Mouse (Mus musculus): ENCODE measurements around the gene Sema4d. TPM values are rescaled to one million over a fixed set of nuclear protein-coding genes. Genes with fewer than 3 reads are reported as not detected.
A peak's percentile ranks its signal among the peaks of the same experiment; 100 is the strongest.

Gene Sema4d
- total RNA-seq, 2 experiments from 2014 or later, result 86.3 to 97.1 TPM

DNA sequence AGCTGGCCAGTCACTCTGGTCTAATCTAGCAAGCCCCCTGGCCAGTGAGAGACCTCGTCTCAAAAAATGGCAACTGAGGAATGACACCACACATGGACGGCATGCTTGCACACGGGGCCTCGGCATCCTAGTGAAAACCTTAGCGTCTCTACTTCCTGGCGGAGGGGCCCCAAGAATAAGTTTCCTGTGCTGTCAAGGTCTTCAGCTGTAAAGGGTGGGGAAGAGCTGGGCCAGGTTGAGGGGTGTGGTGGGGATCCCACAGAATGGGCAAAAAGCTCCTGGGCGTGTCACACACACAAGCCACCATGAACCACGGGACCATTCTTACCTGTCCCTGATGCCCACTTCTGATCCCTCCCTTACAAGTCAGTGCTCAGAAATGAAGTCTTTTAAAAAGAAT is 9.1 kb downstream of the Sema4d start:
- no peak for DNase-seq (ENCODE audit: low spot score in 2 of 2)
- intact Hi-C loops (cut with DNase I), result loop anchor here (5.0 kb wide), 1 partner anchor 67 kb away; no protein-coding TSS in a partner anchor

DNA sequence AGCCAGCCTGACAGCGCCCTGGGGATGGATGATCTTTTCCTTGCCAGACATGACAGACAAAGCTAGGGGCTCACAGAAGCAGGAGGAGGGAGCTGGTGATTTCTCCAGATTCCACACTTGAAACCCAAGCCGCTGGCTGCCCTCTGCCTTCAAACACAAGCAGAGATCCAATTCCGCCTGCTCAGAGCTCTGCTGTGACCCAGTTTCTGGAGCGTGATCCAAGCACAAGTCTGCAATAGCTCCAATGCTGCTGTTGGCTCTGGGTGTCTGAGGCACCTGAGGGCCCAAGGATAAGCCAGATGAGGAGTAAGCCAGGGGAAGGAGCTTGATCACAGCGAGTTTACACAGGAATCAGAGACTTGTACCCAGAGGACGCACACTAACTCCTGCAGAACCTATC is 9.7 kb downstream of the Sema4d start:
- intact Hi-C loops (cut with DNase I), result loop anchor here (5.0 kb wide), 1 partner anchor 67 kb away; no protein-coding TSS in a partner anchor
- DNase-seq (ENCODE audit: low spot score in 2 of 2), result peak in 1 of 2 experiments; percentile 74

DNA sequence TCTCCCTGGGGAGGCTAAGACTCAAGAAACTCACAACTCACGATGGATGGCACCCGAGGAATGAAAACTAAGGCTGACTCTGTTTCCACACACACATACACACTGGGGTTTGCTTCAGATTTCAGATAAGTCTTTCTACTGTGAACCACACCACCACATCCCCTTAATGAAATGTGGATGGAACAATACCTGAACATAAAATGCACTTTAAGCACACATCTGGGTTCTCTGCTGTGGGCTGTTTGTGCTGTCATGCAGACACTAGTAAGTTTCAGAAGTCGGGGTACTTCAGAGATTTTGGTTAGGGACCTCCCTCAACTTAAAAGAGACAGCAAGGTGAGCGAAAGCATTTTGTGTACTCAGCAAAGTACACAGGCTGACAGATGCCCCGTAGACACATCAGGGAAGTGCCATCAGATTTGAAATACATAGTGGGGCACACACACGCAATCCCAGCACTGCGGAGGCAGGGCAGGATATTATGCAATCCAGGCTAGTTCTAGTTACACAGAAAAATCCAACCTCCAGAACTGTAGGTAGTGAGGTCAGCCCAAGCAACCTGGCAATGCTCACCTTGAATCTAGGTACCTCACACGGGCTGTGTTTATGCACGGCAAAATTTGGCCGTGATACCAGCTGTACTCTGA is 12.9 kb downstream of the Sema4d start:
- DNase-seq (ENCODE audit: low spot score in 2 of 2), result no peak
- intact Hi-C loops (cut with DNase I), result loop anchor here (5.0 kb wide), 1 partner anchor 63 kb away; no protein-coding TSS in a partner anchor

DNA sequence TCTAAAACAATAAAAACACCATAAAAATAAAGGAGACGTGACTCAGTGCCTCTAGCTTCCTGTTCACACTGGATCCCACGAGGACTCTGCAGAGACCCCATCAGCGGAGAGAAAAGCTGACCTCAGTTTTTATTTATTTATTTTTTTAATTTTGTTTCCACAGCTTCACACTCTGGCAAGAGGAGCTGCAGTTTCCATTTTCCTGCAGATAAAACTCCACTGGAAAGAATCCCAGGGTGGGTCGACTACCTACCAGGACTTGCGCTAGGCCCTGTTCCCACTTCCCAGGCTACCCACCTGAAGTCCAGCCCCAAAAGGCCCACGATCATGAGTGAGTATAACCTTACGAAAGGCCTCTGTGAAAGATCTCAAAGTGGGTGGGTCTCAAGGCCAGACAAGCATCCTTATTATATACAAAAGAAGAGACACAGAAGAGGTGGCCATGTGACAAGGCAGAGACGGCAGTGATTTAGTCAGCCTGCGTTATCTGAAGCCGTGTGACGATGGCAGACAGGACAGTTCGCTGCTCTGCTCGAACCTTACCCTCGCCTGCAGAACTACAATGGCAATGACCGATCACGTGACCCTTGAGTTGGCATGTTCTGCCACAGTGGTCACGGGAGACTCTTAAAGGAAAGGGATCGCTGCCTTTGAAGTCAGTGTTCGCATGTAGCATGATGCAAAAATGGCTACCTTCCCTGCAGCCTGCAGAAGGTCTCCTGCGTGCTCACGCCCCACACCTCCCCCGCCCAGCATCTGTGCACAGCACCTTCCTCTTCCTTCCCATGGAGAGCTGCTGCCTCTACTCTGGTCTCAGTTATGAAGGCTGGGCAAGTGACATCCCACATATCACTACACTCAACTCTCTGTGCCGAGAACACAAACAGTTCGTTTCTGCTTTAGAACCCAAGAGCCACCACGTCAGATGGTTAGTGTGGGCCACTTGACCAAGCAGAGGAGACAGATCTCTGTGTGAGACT is 14.3 kb downstream of the Sema4d start:
- DNase-seq (ENCODE audit: low spot score in 2 of 2), result peak in 1 of 2 experiments; percentile 65
- intact Hi-C loops (cut with DNase I), result no loop called here

DNA sequence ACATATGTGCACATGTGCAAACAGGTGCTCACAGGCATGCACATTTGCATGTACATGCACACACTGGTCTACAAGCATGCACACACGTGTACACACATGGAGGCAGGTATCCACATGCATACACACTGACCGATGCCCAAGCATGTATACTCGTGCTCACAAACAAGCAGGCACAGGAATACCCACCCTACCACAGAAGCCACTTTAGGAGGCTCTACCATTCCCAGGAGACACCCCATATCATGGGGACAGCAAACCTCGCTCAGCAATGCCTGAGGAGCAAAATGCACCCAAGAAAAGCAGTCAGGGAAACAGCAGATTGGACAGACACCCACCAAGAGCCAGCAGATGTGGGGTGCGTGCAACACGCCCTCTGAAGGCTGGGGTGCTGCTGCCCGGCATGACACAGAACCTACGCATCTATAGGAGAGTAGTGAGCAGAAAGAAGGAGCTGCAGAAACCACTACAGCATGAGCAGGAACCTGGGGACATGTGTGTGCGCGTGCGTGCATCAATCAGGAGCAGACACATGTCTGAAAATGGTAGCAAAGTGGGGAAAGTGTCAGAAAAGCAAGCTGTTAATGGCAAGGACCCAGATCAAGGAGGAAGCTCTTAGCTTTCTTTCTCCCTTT is 15.1 kb downstream of the Sema4d start:
- peak; percentile 62 to 91 for DNase-seq (ENCODE audit: low spot score in 2 of 2)
- intact Hi-C loops (cut with DNase I), result no loop called here

DNA sequence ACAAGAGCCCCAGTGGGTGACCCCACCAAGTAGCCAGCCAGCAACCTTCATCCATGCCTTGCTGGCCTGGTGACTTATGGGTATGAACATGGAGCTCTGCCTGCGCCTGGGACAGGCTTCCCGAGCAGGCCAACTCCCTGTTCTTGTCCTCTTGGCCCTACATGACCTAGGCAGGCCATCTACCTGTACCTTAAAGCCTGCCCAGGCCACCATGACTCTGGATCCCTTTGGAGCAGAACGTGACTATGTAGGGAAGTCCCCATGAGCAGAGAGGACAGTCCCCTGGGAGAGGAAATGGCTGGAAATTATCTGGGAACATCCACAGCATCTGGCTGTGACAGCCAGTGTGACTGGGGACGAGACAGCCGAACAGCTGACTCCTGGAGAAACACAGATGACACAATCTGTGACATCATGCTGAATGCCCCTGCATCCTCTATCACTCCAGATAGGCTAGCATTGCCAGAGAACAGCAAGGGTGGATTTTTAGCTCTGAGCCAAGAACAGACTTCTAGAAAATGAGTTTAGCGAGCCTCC is 15.7 kb downstream of the Sema4d start:
- DNase-seq (ENCODE audit: low spot score in 2 of 2), result peak in 1 of 2 experiments; percentile 79
- intact Hi-C loops (cut with DNase I), result loop anchor here (2.0 kb wide), 1 partner anchor 25 kb away; no protein-coding TSS in a partner anchor

DNA sequence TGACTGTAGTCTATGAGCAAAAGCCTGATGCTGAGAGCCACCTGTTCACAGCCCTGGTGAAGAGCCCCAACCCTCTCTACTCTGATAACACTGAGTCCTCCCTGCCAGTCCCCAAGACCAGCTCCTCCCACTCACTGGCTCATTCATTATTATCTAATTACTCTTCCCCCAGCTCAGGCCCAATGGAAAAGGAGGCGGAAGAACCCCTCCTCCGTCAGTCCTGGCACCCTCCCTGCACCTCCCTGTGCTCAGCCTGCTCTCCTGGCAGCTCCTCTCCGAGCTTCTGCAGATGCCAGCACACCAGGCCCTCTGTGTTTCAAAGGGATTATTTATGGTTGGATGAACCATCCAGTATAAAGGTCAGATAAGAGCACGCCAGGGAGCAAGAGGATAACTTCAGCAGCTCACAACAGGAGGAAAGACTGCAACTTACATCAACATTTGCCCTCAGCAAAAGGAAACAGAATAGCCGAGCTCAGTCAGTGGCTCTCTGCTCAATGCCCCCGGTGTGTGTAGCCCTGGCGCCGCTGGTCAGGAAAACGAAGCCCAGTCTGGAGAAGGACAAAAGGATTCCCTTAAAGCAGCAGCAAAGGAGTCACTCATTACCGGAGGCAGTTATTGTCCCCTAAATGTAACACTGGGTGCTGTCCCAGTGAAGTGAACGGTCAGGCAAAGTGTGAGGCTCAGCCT is 16.4 kb downstream of the Sema4d start:
- intact Hi-C loops (cut with DNase I), result loop anchor here (2.0 kb wide), 1 partner anchor 24 kb away; no protein-coding TSS in a partner anchor
- DNase-seq (ENCODE audit: low spot score in 2 of 2), result peak in 1 of 2 experiments; percentile 78

DNA sequence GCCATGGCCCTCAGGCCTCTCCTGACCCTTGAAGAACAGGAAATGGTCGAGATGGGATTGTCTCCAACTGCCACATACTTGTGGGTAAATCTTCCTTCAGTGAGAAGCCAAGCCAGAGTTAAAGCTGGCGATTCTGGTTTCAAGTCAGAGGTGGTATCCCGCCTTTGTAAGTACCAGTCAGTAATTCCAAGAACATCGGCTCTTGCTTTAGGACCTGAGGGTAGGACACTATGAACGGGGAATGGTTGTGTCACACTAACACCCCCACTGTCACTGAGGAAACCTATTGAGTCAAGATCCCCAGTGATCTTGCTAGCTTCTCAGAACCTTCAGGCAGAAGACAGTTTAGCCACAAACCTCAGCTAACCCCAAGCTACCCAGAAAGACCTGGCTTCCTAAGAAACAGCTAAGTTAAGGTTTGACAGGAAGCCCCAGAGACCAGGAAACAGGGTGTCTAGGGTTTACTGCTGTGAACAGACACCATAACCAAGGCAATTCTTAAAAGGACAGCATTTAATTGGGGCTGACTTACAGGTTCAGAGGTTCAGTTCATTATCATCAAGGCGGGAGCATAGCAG is 17.3 kb downstream of the Sema4d start:
- no peak for DNase-seq (ENCODE audit: low spot score in 2 of 2)
- intact Hi-C loops (cut with DNase I), result loop anchor here (2.0 kb wide), 1 partner anchor 23 kb away; no protein-coding TSS in a partner anchor

DNA sequence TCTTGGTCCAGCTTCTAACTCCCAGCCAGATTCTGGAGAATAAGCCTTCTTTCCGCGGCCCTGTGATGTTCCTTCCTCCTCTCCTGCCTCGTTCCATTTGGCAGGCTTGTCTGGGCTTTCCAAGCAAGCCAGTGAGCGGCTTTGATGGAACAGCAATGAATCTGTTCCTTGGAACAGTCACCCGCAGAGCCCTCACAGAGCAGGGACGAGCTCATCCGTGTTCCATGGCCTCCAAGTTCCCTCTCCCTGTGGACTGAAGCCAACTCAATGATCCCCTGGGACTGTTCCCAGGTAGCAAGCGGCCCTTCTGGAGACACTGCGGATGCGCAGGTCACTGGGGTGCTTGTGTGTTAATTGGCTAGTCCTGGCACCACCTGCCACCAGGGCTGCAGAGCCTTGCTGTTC is 21.7 kb downstream of the Sema4d start:
- peak; percentile 57 to 83 for DNase-seq (ENCODE audit: low spot score in 2 of 2)
- intact Hi-C loops (cut with DNase I), result no loop called here

DNA sequence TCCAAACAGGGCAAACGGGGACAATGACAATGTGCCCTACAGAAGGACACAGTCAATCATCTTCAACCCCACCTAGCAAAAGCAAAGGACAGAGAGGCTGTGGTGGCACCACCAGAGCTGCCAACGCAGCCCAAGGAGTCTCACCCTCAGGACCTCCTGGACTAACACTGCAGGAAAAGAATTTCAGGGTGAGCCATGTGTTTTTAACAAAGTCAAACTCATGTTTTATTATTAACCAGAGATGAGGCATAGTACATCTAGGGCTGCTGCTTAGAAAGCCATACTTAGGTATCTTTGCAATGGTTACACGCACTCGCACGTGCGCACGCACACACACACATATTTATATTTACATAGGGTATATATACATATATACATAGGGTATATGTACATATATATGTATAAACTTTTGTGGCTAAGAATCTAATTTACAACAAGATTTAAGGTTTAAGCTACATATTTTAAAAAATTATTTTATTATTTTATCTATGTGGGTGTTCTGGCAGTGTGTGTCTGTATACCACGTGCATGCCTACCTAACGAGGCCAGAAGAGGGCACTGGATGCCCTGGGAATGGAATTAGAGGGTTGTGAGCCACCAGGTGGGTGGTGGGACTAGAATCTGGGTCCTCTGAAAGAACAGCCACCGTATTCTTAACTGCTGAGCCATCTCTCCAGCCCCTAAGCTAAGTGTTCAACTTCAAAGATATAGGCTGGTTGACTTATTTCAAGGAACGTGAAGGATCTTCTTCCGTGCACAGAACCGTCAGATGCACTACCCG is 22.7 kb downstream of the Sema4d start:
- intact Hi-C loops (cut with DNase I), result no loop called here
- DNase-seq (ENCODE audit: low spot score in 2 of 2), result no peak

DNA sequence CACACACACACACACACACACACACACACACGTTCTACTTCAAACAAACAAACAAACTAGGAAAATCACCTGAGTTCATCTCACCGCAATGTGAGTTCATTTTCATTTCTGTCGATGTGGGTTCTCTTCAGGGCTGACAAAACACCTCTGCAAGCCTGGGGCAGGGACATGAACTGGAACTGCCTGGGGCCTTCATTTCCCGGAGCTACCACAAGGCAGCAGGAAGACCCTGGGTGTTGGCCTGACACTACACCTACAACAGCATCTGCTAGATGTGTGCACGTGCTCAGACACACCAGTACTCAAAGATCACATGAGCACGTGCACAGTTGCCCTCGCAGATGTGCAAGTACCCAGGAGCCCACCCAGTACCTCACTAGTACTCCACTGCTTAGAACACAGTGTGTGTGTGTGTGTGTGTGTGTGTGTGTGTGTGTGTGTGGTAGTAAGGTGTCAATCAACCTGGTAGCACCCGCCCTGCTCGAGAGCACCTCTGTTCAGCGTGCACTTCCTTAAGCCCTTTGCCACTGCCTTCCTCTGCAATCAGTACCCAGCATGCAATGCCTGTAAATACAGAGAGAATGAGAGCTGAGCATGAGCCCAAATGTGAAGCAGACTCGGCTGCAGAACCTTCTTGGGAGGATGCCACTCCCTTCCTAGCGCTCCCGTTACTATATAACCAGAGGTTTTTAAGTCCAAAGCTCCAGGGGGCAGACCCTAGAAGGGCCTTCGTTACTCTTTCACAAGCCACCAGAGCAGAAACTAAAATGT is 25.4 kb downstream of the Sema4d start:
- intact Hi-C loops (cut with DNase I), result no loop called here
- DNase-seq (ENCODE audit: low spot score in 2 of 2), result no peak

DNA sequence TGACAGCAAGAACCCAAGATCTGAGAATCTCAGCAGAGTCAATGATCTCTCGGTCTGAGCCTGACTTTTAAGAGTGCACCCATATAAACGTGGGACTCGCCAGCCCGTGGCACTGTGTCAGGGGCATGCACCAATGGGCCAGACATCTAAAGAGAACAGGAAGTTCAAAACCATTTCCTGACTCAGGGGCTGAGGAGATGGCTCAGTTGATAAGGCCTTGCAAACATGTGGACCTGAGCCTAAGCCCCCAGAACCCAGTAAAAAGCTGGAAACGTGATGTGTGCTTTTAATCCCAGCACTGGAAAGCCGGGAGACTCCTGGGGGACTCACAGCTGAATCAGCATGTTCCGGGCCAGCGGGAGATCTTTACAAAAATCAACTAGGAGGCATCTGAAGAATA is 26.0 kb downstream of the Sema4d start:
- no peak for DNase-seq (ENCODE audit: low spot score in 2 of 2)
- intact Hi-C loops (cut with DNase I), result no loop called here

DNA sequence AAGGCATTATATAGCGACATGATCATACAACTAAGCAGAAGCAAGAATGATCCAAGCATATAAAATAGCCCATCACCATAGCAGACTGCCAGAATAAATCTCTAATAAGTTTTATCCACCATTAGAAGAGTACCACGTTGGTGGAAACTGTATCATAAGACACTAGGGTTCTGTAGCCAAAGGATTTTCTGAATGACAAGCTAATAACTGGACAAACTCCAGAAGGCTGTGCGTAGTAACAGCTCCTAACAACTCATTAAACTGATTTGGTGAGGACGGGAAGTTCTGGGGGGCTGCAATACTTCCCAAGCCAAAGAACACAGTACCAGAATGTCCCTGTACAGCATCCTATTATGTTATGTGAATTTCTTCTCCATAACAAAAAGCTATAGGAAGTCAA is 26.8 kb downstream of the Sema4d start:
- intact Hi-C loops (cut with DNase I), result no loop called here
- no peak for DNase-seq (ENCODE audit: low spot score in 2 of 2)

DNA sequence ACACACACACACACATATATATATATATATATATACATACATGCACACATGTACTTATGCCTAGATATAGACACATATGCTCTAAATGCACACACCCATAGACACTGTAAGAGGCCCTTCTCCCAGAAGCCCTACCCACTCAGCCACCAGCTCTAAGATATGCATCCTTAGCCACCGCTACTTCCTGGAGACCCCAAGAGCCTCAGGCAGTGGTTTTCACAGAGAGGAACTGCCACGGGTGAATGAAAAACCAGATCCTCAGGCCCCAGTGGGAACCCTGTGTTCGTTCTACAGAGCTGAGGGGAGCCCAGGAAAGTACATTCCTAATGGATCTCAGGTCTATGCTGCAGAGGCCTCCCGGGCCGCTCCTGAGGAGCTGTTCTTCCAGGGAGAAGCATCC is 28.2 kb downstream of the Sema4d start:
- DNase-seq (ENCODE audit: low spot score in 2 of 2), result no peak
- intact Hi-C loops (cut with DNase I), result no loop called here

DNA sequence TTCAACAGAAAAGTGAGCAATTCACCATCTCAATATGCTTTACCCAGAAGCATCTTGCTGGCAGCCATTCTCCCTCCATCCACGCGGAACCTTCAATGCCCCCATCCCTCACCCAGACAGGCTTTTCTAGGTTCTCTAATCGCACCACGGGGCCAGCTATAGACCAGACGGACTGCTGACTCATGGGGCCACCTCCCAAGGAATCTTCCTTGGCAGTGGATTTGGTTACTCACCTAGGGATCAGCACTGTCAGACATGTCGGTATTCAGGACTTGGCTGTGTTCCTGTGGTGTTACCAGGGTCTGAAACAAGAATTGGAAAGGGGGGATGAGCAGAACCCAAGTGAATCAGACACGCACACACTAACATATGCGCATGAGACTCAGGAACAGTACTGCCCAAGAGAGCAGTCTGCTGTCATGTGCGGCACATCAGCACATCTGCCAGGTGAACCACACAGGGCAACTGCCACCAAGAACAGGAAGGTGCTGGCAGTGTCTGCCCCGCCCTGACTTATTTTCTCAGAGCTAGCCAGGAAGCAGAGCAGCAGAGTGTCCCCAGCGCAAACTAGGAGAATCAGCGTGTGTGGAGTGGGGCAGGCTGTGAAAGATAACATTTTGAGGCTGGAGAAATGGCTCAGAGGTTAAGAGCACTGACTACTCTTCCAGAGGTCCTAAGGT is 30.4 kb downstream of the Sema4d start:
- DNase-seq (ENCODE audit: low spot score in 2 of 2), result no peak
- intact Hi-C loops (cut with DNase I), result no loop called here

DNA sequence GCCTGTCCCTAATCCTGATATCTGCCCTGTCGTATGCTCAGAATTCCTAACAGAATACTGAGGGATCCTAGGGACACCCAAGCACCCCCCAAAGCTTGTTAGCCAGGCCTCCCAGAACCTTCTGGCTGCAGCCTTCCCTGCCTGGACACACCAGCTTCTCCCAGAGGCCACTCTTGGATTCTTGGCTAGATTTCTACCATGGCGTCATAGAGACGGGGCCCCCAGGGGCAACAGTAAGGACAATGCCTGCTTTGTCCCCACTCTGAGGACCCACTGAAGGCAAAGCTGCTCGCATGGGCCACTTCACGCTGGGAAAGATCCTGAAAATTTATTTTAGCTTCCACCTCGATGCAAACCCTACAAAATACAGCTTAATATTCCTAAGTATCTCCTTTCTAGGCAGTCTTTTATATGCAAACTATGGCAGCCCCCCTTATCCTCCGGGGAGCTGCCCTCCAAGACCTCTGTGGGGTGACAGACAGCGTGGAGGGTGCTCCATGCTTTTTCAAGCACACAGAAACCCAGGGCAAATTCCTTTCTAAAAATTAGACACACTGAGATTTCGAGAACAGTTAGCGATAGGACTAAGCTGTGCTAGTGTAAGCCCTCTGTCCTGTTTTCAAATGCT is 32.2 kb downstream of the Sema4d start:
- peak in 1 of 2 experiments; percentile 41 for DNase-seq (ENCODE audit: low spot score in 2 of 2)
- intact Hi-C loops (cut with DNase I), result no loop called here

Data from left cerebral cortex, postnatal 25 days (tissue).